Mouse (Mus musculus): ENCODE data around the gene Cux2. TPM values are rescaled to one million over a fixed set of nuclear protein-coding genes. Genes with fewer than 3 reads are reported as not detected.

Cux2 gene
- polyA plus RNA-seq, 1 experiment from 2014 or later, result 5.9 TPM

- H3K4me3 ChIP-seq, result no peak overlapping the region
- H3K9ac ChIP-seq, result no peak overlapping the region
- 70% methylated on average over 11 of the region's 11 CpGs for WGBS
- H3K27ac ChIP-seq, result no peak overlapping the region
- H3K36me3 ChIP-seq, result no peaks in the 10 kb centered on the region
- no peaks in the 10 kb centered on the region for H3K9me3 ChIP-seq
- peak; percentile 58; the same call in 1 of the 2 replicates for ATAC-seq (ENCODE audit: insufficient number of reproducible peaks, insufficient read depth, low FRiP score, low TSS enrichment)
- no peaks in the 10 kb centered on the region for H3K27me3 ChIP-seq
- no peaks in the 10 kb centered on the region for H3K4me1 ChIP-seq
- no peak overlapping the region for H3K4me2 ChIP-seq (replicated peaks)
Measured at GRCm38 (mm10) chr5:122080930-122081329, 31.0 kb upstream of the Cux2 start.

DNA sequence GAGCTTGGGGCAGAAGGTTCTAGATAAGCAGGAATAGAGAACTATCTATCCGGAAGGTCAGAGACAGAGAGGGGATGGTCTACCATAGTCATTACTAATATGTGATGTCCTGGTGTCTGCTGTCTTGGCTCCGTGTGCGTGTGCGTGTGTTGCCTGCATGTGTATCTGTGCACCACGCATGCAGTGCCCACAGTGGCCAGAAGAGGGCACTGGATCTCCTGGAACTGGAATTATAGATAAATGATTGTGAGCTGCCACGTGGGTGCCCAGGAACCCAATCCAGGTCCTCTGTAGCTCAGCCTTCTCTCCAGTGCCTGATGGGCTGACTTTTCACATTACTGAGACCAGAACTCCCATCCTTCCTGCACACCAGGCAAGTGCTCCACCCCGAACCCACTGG lies 29.9 kb upstream of the Cux2 start:
- ATAC-seq (ENCODE audit: insufficient number of reproducible peaks, insufficient read depth, low FRiP score, low TSS enrichment), result no peak
- no peak overlapping the region for H3K9ac ChIP-seq
- no peak overlapping the region for H3K4me2 ChIP-seq (replicated peaks)
- WGBS, result 83% methylated on average over 7 of the region's 7 CpGs
- H3K9me3 ChIP-seq, result no peaks in the 10 kb centered on the region
- no peak overlapping the region for H3K4me3 ChIP-seq
- no peak overlapping the region for H3K27ac ChIP-seq
- no peaks in the 10 kb centered on the region for H3K4me1 ChIP-seq
- no peaks in the 10 kb centered on the region for H3K27me3 ChIP-seq
- no peaks in the 10 kb centered on the region for H3K36me3 ChIP-seq

DNA sequence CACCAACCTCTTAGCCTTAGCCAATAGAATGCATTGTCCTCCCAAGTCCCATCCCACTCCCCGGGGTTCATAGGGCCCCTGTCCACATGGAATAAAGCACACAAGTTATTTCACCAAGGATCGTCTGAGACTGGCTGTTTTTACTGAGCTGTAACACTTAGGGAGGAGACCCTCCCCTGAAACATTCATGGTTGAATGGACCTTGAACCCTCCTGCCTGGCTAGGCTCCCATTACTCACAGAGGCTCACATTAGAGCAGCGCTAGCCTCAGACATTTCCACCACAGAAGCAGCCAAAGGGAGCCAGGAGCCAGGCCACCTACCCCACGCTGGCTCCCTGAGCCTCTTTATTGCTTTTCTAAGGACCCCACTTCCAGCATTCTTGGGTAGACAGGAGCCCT lies 27.3 kb upstream of the Cux2 start:
- H3K4me1 ChIP-seq, result no peaks in the 10 kb centered on the region
- ATAC-seq (ENCODE audit: insufficient number of reproducible peaks, insufficient read depth, low FRiP score, low TSS enrichment), result no peak
- H3K27ac ChIP-seq, result no peak overlapping the region
- no peaks in the 10 kb centered on the region for H3K36me3 ChIP-seq
- no peak overlapping the region for H3K9ac ChIP-seq
- no peak overlapping the region for H3K4me2 ChIP-seq (replicated peaks)
- no peaks in the 10 kb centered on the region for H3K9me3 ChIP-seq
- WGBS, result 87% methylated on average over 4 of the region's 4 CpGs
- H3K4me3 ChIP-seq, result no peak overlapping the region
- no peaks in the 10 kb centered on the region for H3K27me3 ChIP-seq

GRCm38 (mm10) chr5:122075736-122076135 lies 25.8 kb upstream of the Cux2 start:
- ATAC-seq (ENCODE audit: insufficient number of reproducible peaks, insufficient read depth, low FRiP score, low TSS enrichment), result no peak
- no peaks in the 10 kb centered on the region for H3K4me1 ChIP-seq
- H3K9me3 ChIP-seq, result no peaks in the 10 kb centered on the region
- no peaks in the 10 kb centered on the region for H3K27me3 ChIP-seq
- H3K27ac ChIP-seq, result no peak overlapping the region
- no peaks in the 10 kb centered on the region for H3K36me3 ChIP-seq
- no peak overlapping the region for H3K4me3 ChIP-seq
- 56% methylated on average over 3 of the region's 3 CpGs for WGBS
- no peak overlapping the region for H3K9ac ChIP-seq
- H3K4me2 ChIP-seq (replicated peaks), result no peak overlapping the region

GRCm38 (mm10) chr5:122071997-122072396 lies 22.1 kb upstream of the Cux2 start:
- no peak for ATAC-seq (ENCODE audit: insufficient number of reproducible peaks, insufficient read depth, low FRiP score, low TSS enrichment)

DNA sequence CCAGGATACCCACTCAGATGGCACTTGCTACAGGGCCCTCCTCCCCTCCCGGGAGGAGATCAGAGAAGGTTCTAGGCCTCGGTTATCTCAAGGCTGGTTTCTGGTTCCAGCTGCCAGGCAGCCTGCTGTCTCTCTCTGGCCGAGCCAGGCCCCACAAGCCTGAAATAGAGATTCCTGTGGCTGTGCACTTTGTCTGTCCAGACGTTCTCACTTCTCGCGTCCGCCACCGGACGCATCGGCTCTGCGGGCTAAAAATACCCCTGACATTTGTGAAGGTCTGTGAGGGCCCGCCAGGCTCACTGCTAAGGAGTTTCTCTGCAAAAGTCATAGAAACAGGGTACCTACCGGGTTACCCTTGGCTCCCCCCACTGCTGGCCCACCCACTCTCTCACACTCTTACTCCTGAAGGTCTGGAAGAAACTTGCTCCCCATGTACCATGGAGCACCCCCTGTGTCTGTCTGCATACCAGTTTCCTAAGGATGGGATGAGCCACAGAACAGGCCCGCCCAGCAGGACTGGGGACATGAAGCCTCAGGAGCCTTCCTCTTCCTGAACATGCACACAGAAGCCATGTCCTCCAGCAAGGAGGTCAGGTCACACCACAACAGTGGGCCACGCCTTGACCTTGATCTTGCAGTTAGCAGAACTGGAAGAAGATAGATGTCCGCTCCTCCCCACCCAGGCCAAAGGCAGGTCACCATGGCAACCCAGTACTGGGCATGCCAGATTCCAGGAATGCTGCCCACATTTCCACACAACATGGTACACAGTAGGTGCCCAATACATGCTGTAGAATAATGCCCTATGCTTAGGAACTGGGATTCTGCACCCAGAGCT lies 21.3 kb upstream of the Cux2 start:
- no peaks in the 10 kb centered on the region for H3K9me3 ChIP-seq
- H3K4me2 ChIP-seq (replicated peaks), result no peak overlapping the region
- no peak overlapping the region for H3K9ac ChIP-seq
- no peak overlapping the region for H3K4me3 ChIP-seq
- no peak; the same call in 1 of the 2 replicates for ATAC-seq (ENCODE audit: insufficient number of reproducible peaks, insufficient read depth, low FRiP score, low TSS enrichment)
- H3K36me3 ChIP-seq, result no peaks in the 10 kb centered on the region
- no peak overlapping the region for H3K27ac ChIP-seq
- H3K4me1 ChIP-seq, result no peaks in the 10 kb centered on the region
- H3K27me3 ChIP-seq, result peaks cover 3% of the 10 kb centered on the region; the same call in 1 of the 2 replicates
- WGBS, result 83% methylated on average over 16 of the region's 16 CpGs

More at GRCm38 (mm10) chr5:122071997-122072396, 22.1 kb upstream of the Cux2 start:
- H3K9ac ChIP-seq, result no peak overlapping the region
- peaks cover 3% of the 10 kb centered on the region; the same call in 1 of the 2 replicates for H3K27me3 ChIP-seq
- H3K36me3 ChIP-seq, result no peaks in the 10 kb centered on the region
- H3K27ac ChIP-seq, result no peak overlapping the region
- H3K4me1 ChIP-seq, result no peaks in the 10 kb centered on the region
- no peaks in the 10 kb centered on the region for H3K9me3 ChIP-seq
- no peak overlapping the region for H3K4me3 ChIP-seq
- no peak overlapping the region for H3K4me2 ChIP-seq (replicated peaks)
- 77% methylated on average over 4 of the region's 4 CpGs for WGBS

DNA sequence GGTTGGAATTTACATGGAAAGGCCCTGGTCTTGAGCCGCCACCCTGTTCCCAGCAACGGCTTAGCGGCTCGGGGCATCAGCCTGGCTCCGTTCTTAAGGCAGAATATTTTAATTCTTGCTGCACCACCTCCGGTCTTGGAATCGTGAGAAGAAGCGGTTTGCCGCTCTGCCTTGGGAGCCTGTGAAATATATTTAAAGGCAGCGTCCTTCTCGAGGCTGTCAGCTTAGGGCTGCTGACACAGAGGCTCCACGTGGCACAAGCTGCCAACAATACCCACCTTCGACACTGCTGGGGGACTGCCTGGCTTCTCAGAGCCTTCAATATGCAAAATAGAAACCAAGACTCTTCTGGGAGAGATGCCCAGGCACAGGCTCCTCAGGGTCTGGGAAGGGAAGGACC lies 18.7 kb upstream of the Cux2 start:
- no peaks in the 10 kb centered on the region for H3K9me3 ChIP-seq
- H3K4me2 ChIP-seq (replicated peaks), result no peak overlapping the region
- peaks cover 3% of the 10 kb centered on the region; the same call in 1 of the 2 replicates for H3K27me3 ChIP-seq
- H3K4me3 ChIP-seq, result no peak overlapping the region
- H3K9ac ChIP-seq, result no peak overlapping the region
- H3K36me3 ChIP-seq, result no peaks in the 10 kb centered on the region
- 82% methylated on average over 13 of the region's 13 CpGs for WGBS
- no peak overlapping the region for H3K27ac ChIP-seq
- no peak for ATAC-seq (ENCODE audit: insufficient number of reproducible peaks, insufficient read depth, low FRiP score, low TSS enrichment)
- no peaks in the 10 kb centered on the region for H3K4me1 ChIP-seq

DNA sequence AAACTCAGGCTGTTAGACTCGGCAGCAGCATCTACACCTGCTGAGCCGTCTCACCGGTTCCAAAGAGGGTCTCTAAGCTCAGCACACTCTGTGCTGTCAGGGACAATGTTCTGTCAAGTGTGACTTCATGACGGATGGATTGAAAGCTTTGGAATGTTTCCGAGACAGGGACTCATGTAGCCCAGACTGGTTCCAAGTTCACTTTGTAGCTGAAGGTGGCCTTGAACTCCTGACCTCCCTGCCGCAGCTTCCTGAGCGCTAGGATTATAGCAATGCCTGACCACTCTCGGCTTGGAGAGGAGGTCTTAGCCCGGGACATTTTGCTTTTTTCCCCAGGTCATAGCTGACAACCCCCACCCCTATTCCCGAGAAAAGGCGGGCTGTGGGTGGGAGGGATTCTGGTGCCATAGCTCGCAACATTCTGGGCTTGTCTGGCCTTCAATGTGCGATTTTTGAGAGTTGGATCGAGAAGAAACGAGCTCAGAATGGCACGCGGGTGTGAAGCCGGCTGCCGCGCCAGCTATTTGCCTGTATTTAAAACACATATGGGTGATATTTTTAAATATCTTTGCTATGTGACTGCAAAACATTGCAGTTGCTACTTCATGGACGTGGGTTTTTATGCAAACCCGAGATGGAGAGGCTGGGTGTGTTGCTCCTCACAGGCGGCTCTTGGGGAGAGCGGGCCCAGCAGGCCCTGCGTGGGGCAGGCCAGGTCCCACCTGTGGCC lies 13.5 kb upstream of the Cux2 start:
- Histone ChIP-seq H3K4me1 (peaks cover 5% of the 10 kb centered on the region; the same call in 1 of the 2 replicates), H3K4me3 (no peak overlapping the region), H3K9me3 (no peaks in the 10 kb centered on the region), H3K27me3 (0 out of 2 replicates have a peak, but pooled peaks cover 9% of the 10 kb centered on the region), H3K36me3 (no peaks in the 10 kb centered on the region), H3K4me2 (replicated peaks) (no peak overlapping the region), H3K9ac (no peak overlapping the region), H3K27ac (no peak overlapping the region)
- ATAC-seq (ENCODE audit: insufficient number of reproducible peaks, insufficient read depth, low FRiP score, low TSS enrichment), result no peak
- 77% methylated on average over 25 of the region's 25 CpGs for WGBS

- Histone ChIP-seq H3K4me1 (peaks cover 5% of the 10 kb centered on the region; the same call in 1 of the 2 replicates), H3K27ac (no peak overlapping the region), H3K27me3 (0 out of 2 replicates have a peak, but pooled peaks cover 9% of the 10 kb centered on the region), H3K4me3 (no peak overlapping the region), H3K9me3 (peaks cover 2% of the 10 kb centered on the region; the same call in 1 of the 2 replicates), H3K9ac (no peak overlapping the region), H3K36me3 (no peaks in the 10 kb centered on the region), H3K4me2 (replicated peaks) (0 out of 2 replicates have a peak overlapping the region, but pooled peaks have one; percentile 7)
- no peak for ATAC-seq (ENCODE audit: insufficient number of reproducible peaks, insufficient read depth, low FRiP score, low TSS enrichment)
- 32% methylated on average over 12 of the region's 12 CpGs for WGBS
Measured at GRCm38 (mm10) chr5:122062479-122062878, 12.6 kb upstream of the Cux2 start.

DNA sequence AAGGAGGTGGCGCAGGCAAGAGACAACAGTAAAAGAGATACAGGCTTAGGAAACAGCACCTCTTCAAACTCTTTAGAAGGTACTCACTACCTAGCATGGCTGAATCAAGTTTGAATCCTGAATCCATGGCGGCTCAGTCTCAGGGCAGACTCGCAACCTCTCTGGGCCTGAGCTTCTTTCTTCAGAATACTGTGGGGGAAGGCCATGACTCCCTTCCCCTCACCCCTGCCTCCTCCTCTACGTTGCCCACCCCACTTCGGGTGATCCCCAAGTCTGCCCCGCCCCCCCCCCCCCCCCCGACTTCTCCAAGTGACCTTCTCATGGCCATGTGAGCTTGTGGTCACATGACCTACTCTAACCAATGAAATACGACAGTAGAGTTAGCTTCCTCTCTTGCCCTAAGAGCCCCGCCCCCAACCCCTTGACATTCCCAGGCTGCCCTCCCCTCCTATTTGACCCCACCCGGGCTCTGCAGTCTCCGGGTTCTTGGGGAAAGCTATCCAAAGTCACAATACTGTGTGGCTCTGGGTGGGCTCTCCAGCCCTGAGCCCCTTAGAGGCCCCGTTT lies 10.9 kb upstream of the Cux2 start:
- no peak overlapping the region for H3K9ac ChIP-seq
- H3K9me3 ChIP-seq, result peaks cover 5% of the 10 kb centered on the region; the same call in 1 of the 2 replicates
- no peak overlapping the region for H3K4me3 ChIP-seq
- peak overlapping the region; percentile 27; the same call in 1 of the 2 replicates for H3K4me2 ChIP-seq (replicated peaks)
- H3K4me1 ChIP-seq, result peaks cover 5% of the 10 kb centered on the region; the same call in 1 of the 2 replicates
- 0 out of 2 replicates have a peak, but pooled peaks cover 9% of the 10 kb centered on the region for H3K27me3 ChIP-seq
- H3K36me3 ChIP-seq, result no peaks in the 10 kb centered on the region
- 29% methylated on average over 7 of the region's 12 CpGs for WGBS
- H3K27ac ChIP-seq, result no peak overlapping the region
- no peak for ATAC-seq (ENCODE audit: insufficient number of reproducible peaks, insufficient read depth, low FRiP score, low TSS enrichment)
